Mouse (Mus musculus) left cerebral cortex, adult 2 months (tissue): ENCODE data around the gene Rai2. TPM values are rescaled to one million over a fixed set of nuclear protein-coding genes. Genes with fewer than 3 reads are reported as not detected.
"Not testable (repeated sequence)": the region's sequence is repeated elsewhere in the genome, so short reads cannot be mapped to it uniquely, and the experiment has no call there.

Experiments used
- DNase-seq, 2 experiments: peaks; one replicate each; pipeline ENCODE4 v3.0.0; 2021 to 2022; ENCODE audit warnings: low spot score in 2 of 2, mixed read lengths in 1 of 2; ENCODE audit errors: extremely low spot score in 1 of 2
- H3K27ac ChIP-seq: fragments of 200-600 bp; 2 replicates; pipeline ENCODE4 v1.8.1; 2022
- H3K4me3 ChIP-seq: fragments of 200-600 bp; 2 replicates; pipeline ENCODE4 v1.8.1; 2022
- CTCF ChIP-seq: fragments of 200-600 bp; IDR thresholded peaks from 2 replicates; pipeline ENCODE4 v1.8.1; 2022; ENCODE audit warnings: antibody characterized with exemption, mild to moderate bottlenecking, moderate library complexity
- intact Hi-C: fragments of 180-260 bp; cut with DNase I; formaldehyde crosslinking; loops from one replicate; pipeline ENCODE4 v1.15.1; 2025
- total RNA-seq, 2 experiments: library from RNA; stranded (reverse); gene quantifications; 2 replicates each; pipeline ENCODE4 v1.2.3; 2021

Rai2 gene
- total RNA-seq, 2 experiments from 2014 or later, result 15.3 to 18.0 TPM

- no peak for TF ChIP-seq CTCF
- intact Hi-C loops, result no loop called here
- Histone ChIP-seq H3K4me3 (no peak overlapping the region), H3K27ac (no peak overlapping the region)
- no peak for DNase-seq
These were observed 16.9 kb downstream of the Rai2 start for GRCm38 (mm10) chrX:161733581-161734309.

GRCm38 (mm10) chrX:161734310-161734676, 17.4 kb downstream of the Rai2 start:
- intact Hi-C loops, result no loop called here
- TF ChIP-seq CTCF, result no peak
- H3K27ac ChIP-seq, result no peak overlapping the region
- H3K4me3 ChIP-seq, result no peak overlapping the region
- no peak for DNase-seq

- DNase-seq, result no peak
- no peak for TF ChIP-seq CTCF
- Histone ChIP-seq H3K4me3 (no peak overlapping the region), H3K27ac (no peak overlapping the region)
- intact Hi-C loops, result no loop called here
These were observed 22.5 kb downstream of the Rai2 start for GRCm38 (mm10) chrX:161739374-161739773.

- intact Hi-C loops, result no loop called here
- H3K4me3 ChIP-seq, result no peak overlapping the region
- H3K27ac ChIP-seq, result no peak overlapping the region
- no peak for DNase-seq
- peak; percentile 23 for TF ChIP-seq CTCF
These were observed 26.2 kb downstream of the Rai2 start for GRCm38 (mm10) chrX:161743080-161743479.

GRCm38 (mm10) chrX:161745296-161745695, 28.4 kb downstream of the Rai2 start:
- H3K27ac ChIP-seq, result no peak overlapping the region
- intact Hi-C loops, result no loop called here
- DNase-seq, result no peak
- H3K4me3 ChIP-seq, result no peak overlapping the region
- TF ChIP-seq CTCF, result no peak

GRCm38 (mm10) chrX:161747337-161747736, 30.5 kb downstream of the Rai2 start:
- no peak for DNase-seq
- TF ChIP-seq CTCF, result no peak
- H3K4me3 ChIP-seq, result no peak overlapping the region
- 0 out of 2 replicates have a peak overlapping the region, but pooled peaks have one; percentile 50 for H3K27ac ChIP-seq
- intact Hi-C loops, result no loop called here

GRCm38 (mm10) chrX:161753514-161753913, 36.6 kb downstream of the Rai2 start:
- no peak for DNase-seq
- TF ChIP-seq CTCF, result no peak
- intact Hi-C loops, result no loop called here
- Histone ChIP-seq H3K4me3 (no peak overlapping the region), H3K27ac (no peak overlapping the region)

- Histone ChIP-seq H3K27ac (peak overlapping the region; percentile 4; the same call in 1 of the 2 replicates), H3K4me3 (no peak overlapping the region)
- intact Hi-C loops, result loop anchor here (5.0 kb wide), 1 partner anchor 49 kb away; no protein-coding TSS in a partner anchor
- no peak for TF ChIP-seq CTCF
- peak; percentile 11 to 28 for DNase-seq
These were observed 59.6 kb downstream of the Rai2 start for GRCm38 (mm10) chrX:161776321-161776962.

- Histone ChIP-seq H3K27ac (no peak overlapping the region), H3K4me3 (no peak overlapping the region)
- DNase-seq, result peak in 1 of 2 experiments; percentile 15
- intact Hi-C loops, result no loop called here
- TF ChIP-seq CTCF, result no peak
These were observed 63.6 kb downstream of the Rai2 start for GRCm38 (mm10) chrX:161780321-161781034.

- Histone ChIP-seq H3K27ac (no peak overlapping the region), H3K4me3 (no peak overlapping the region)
- TF ChIP-seq CTCF, result peak; percentile 61
- DNase-seq, result no peak
- intact Hi-C loops, result loop anchor here (2.0 kb wide), 1 partner anchor 391 kb away; no protein-coding TSS in a partner anchor
These were observed 73.3 kb downstream of the Rai2 start for GRCm38 (mm10) chrX:161790182-161790581.

GRCm38 (mm10) chrX:161826186-161826585, 109.3 kb downstream of the Rai2 start:
- H3K27ac ChIP-seq, H3K4me3 ChIP-seq: not testable (repeated sequence)
- peak; percentile 72 for TF ChIP-seq CTCF
- peak in 1 of 2 experiments; percentile 11 for DNase-seq
- intact Hi-C loops, result loop anchor here (2.0 to 5.0 kb wide), 2 partner anchors 427 to 774 kb away; no protein-coding TSS in a partner anchor
